Mouse (Mus musculus): ENCODE results near the gene Dvl1. TPM values are rescaled to one million over a fixed set of nuclear protein-coding genes. Genes with fewer than 3 reads are reported as not detected.

Gene Dvl1
- polyA plus RNA-seq, 1 experiment from 2014 or later, result 6.5 TPM

DNA sequence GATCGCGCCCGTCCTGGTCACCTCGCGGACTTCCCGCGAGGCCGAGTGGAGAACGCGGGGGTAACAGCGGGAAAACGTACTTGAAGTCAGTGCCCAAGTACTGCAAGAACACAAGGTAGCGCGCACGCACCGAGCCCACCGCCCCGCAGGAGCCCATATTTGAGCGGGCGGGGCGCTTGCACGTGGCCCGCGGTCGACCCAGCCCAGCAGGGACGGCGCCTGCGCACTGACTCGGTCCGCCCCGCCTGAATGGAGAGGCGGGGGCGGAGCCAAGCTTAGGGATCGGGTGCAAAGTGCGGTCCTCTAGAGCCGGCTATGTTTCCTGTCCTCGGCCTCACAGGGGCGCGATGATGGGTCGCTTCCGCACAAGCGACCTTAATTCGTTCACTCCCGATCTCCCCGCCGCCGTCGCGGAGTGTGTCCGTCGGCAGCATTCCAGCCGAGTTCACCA lies 44.4 kb downstream of the Dvl1 start, which contains the start of the genes Pusl1 and Acap3:
Pusl1 (minus strand) TSS at position 231 of the 451 bp plus-strand sequence.
Acap3 (plus strand) TSS at position 272 of the 451 bp plus-strand sequence.
- ATAC-seq, result peak; percentile 90
- no peak for TF ChIP-seq CTCF (IDR thresholded peaks at IDR 0.05; ENCODE audit: low read depth)

DNA sequence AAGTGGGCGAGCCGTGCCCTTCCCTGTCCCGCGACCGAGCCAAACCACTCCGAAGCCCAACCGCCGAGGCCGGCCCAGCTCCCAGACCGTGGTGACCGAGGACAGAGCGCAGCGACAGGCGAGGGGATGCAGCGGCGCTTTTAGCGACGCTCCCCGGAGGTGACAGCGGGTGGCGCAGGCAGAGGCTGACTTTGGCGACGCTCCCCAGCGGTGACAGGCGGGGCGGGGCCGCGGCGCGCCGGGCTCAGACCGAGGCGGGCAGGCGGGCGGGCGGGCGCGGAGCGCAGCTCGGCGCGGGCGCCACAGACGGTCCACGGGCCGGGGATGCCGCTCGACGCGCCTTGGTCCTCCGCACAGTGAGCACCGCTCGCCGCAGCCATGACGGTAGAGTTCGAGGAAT lies 44.8 kb downstream of the Dvl1 start:
- peak overlapping the region; percentile 73 for H3K4me3 ChIP-seq (ENCODE audit: low read depth, low read length)
- peak overlapping the region; percentile 97 for H3K27ac ChIP-seq (ENCODE audit: low read depth, low read length)
- peak; percentile 91 for ATAC-seq
- H3K36me3 ChIP-seq (ENCODE audit: control insufficient read depth, insufficient read depth), result peaks cover 37% of the 10 kb centered on the region
- peak overlapping the region; percentile 99 for H3K4me2 ChIP-seq (replicated peaks; ENCODE audit: low read depth)
- no peaks in the 10 kb centered on the region for H3K27me3 ChIP-seq (replicated peaks; ENCODE audit: control insufficient read depth, insufficient read depth, low read length)
- H3K9me3 ChIP-seq (ENCODE audit: control insufficient read depth), result no peaks in the 10 kb centered on the region
- peak overlapping the region; percentile 76 for H3K9ac ChIP-seq (ENCODE audit: low read depth, low read length)
- H3K4me1 ChIP-seq (replicated peaks; ENCODE audit: control insufficient read depth, insufficient read depth, low read length), result peaks cover 7% of the 10 kb centered on the region; the same call in 1 of the 2 replicates
- TF ChIP-seq CTCF (IDR thresholded peaks at IDR 0.05; ENCODE audit: low read depth), result peak; percentile 61
- under 1% methylated on average over 54 of the region's 56 CpGs for WGBS

More for the DNA sequence above, 44.4 kb downstream of the Dvl1 start, which contains the start of the genes Pusl1 and Acap3:
- 0% methylated on average over 52 of the region's 52 CpGs for WGBS
- Histone ChIP-seq H3K36me3 (ENCODE audit: control insufficient read depth, insufficient read depth) (peaks cover 37% of the 10 kb centered on the region), H3K27ac (ENCODE audit: low read depth, low read length) (peak within 1 kb of the TSS; percentile 97), H3K9ac (ENCODE audit: low read depth, low read length) (peak within 1 kb of the TSS; percentile 76), H3K4me3 (ENCODE audit: low read depth, low read length) (peak within 1 kb of the TSS; percentile 73), H3K4me2 (replicated peaks; ENCODE audit: low read depth) (peak within 1 kb of the TSS; percentile 99), H3K27me3 (replicated peaks; ENCODE audit: control insufficient read depth, insufficient read depth, low read length) (no peaks in the 10 kb centered on the region), H3K4me1 (replicated peaks; ENCODE audit: control insufficient read depth, insufficient read depth, low read length) (peaks cover 7% of the 10 kb centered on the region; the same call in 1 of the 2 replicates), H3K9me3 (ENCODE audit: control insufficient read depth) (no peaks in the 10 kb centered on the region)

DNA sequence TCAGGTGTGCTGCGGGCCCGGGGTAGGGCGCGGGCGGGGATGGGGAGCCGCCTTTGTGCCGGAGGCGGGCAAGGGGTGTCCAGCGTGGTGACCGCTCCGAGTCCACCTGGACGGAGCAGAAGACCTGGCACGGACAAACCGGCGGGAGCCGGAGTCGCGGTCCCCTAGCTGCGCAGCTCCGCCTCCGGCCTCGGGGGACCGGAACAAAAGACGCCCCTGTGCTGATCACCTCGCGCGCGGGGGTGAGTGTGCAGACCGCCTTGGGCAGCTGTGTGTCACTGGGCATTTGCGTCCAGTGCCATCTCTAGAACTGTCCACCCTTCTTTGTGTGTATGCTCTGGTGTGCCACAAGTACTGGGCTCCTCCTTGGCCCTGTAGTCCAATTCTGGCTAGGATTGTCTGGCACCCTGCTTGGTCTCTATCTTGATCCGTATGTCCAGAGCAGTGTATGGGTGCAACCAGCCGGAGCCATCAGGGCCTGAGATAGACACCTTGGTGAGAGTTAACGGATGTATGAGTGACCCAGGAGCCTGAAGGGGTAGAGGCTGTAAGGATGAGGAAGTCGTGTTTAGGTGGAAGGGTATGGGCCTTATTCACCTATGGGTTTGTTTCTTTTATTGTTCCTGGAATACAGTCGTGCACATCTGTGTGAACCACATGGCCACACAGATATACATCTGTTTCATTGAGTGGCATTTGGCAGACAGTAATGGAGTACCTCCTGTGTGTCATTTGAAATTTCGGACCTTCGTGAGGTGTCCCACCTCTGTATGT lies 45.4 kb downstream of the Dvl1 start:
- peaks cover 34% of the 10 kb centered on the region for H3K36me3 ChIP-seq (ENCODE audit: control insufficient read depth, insufficient read depth)
- H3K27ac ChIP-seq (ENCODE audit: low read depth, low read length), result peak overlapping the region; percentile 97; the same call in 1 of the 2 replicates
- H3K9me3 ChIP-seq (ENCODE audit: control insufficient read depth), result no peaks in the 10 kb centered on the region
- peaks cover 7% of the 10 kb centered on the region; the same call in 1 of the 2 replicates for H3K4me1 ChIP-seq (replicated peaks; ENCODE audit: control insufficient read depth, insufficient read depth, low read length)
- H3K4me2 ChIP-seq (replicated peaks; ENCODE audit: low read depth), result peak overlapping the region; percentile 99
- no peak for TF ChIP-seq CTCF (IDR thresholded peaks at IDR 0.05; ENCODE audit: low read depth)
- ATAC-seq, result peak; percentile 7; the same call in 1 of the 2 replicates
- 7% methylated on average over 37 of the region's 37 CpGs for WGBS
- no peaks in the 10 kb centered on the region for H3K27me3 ChIP-seq (replicated peaks; ENCODE audit: control insufficient read depth, insufficient read depth, low read length)
- peak overlapping the region; percentile 76 for H3K9ac ChIP-seq (ENCODE audit: low read depth, low read length)
- H3K4me3 ChIP-seq (ENCODE audit: low read depth, low read length), result peak overlapping the region; percentile 73

DNA sequence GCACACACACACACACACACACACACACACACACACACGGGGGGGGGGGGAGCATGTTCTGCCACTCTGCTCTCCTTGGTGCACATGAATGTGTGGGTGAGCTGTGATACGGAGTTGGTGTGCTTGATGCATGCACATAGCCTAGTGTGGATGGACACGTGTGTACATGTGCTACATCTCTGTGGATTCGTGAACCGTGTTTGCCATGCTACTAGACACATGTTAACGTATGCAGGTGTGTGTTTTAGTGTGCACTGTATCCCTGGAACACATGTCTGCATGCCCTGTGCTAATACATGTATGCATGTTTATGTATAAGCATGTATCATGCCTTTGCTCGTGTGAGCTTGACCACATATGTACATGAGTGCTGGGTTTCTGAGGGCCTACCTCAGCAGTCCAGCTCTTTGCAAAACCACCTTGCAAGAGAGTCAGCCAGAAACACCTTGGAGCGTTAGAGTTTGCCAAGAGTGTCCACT lies 46.0 kb downstream of the Dvl1 start:
- ATAC-seq, result no peak
- Histone ChIP-seq H3K4me3 (ENCODE audit: low read depth, low read length) (0 out of 2 replicates have a peak overlapping the region, but pooled peaks have one; percentile 73), H3K27ac (ENCODE audit: low read depth, low read length) (no peak overlapping the region), H3K9ac (ENCODE audit: low read depth, low read length) (no peak overlapping the region), H3K4me2 (replicated peaks; ENCODE audit: low read depth) (peak overlapping the region; percentile 99), H3K9me3 (ENCODE audit: control insufficient read depth) (no peaks in the 10 kb centered on the region), H3K4me1 (replicated peaks; ENCODE audit: control insufficient read depth, insufficient read depth, low read length) (peaks cover 7% of the 10 kb centered on the region; the same call in 1 of the 2 replicates), H3K27me3 (replicated peaks; ENCODE audit: control insufficient read depth, insufficient read depth, low read length) (no peaks in the 10 kb centered on the region), H3K36me3 (ENCODE audit: control insufficient read depth, insufficient read depth) (peaks cover 30% of the 10 kb centered on the region)
- TF ChIP-seq CTCF (IDR thresholded peaks at IDR 0.05; ENCODE audit: low read depth), result no peak
- WGBS, result 78% methylated on average over 8 of the region's 8 CpGs

DNA sequence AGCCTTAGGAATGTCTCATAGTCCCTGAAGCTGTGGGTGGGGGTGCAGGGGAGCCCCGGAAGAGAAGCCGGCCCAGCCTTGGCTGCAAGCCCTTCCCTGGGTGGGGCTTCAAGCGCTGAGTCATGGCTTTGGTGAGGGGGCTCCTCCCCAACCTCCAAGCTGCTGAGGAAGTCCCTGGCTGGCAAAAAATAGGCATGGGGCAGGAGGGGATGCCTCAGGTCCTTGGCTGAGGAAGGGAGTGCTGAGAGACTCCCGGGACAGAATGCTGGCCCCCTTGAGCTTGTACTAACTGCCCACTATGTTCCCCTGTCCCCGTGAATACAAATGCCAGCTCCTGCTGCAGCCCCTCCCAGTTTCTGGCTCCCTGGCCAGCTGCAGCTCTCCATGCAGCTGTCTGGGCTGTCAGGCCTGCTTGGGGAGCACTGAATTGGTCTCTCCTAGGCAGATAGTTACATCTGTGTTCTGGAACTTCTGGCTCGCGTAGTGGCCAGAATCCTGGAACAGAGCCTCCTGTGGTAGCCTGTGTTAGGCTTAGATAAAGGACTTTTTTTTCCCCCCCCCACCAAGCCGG lies 47.2 kb downstream of the Dvl1 start:
- peaks cover 7% of the 10 kb centered on the region; the same call in 1 of the 2 replicates for H3K4me1 ChIP-seq (replicated peaks; ENCODE audit: control insufficient read depth, insufficient read depth, low read length)
- no peak overlapping the region for H3K4me3 ChIP-seq (ENCODE audit: low read depth, low read length)
- ATAC-seq, result no peak
- H3K27ac ChIP-seq (ENCODE audit: low read depth, low read length), result no peak overlapping the region
- H3K9ac ChIP-seq (ENCODE audit: low read depth, low read length), result no peak overlapping the region
- H3K9me3 ChIP-seq (ENCODE audit: control insufficient read depth), result no peaks in the 10 kb centered on the region
- peak; percentile 17; the same call in 1 of the 2 replicates for TF ChIP-seq CTCF (IDR thresholded peaks at IDR 0.05; ENCODE audit: low read depth)
- H3K4me2 ChIP-seq (replicated peaks; ENCODE audit: low read depth), result peak overlapping the region; percentile 40
- WGBS, result 27% methylated on average over 8 of the region's 8 CpGs
- H3K27me3 ChIP-seq (replicated peaks; ENCODE audit: control insufficient read depth, insufficient read depth, low read length), result no peaks in the 10 kb centered on the region
- H3K36me3 ChIP-seq (ENCODE audit: control insufficient read depth, insufficient read depth), result peaks cover 28% of the 10 kb centered on the region

DNA sequence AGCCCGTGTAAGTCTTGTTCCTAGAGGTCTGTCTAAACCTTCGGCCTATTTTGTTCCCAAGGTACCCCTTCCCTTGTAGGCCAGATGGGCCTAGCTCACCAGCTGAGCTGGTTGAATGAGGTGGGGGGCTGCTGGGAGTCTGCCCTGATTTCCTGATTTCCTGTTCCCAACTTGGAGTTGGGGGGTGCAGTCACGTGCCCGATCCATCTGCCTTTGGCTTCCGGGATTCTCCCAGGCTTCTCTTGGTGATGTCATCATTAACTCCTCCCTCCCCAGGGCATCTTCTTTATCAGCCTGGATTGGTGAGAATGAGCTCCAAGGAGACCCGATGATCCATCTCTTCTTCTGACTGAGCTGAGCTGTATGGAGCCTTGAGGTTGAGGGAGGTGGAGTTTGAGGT lies 48.0 kb downstream of the Dvl1 start:
- H3K9ac ChIP-seq (ENCODE audit: low read depth, low read length), result no peak overlapping the region; the same call in 1 of the 2 replicates
- H3K27me3 ChIP-seq (replicated peaks; ENCODE audit: control insufficient read depth, insufficient read depth, low read length), result no peaks in the 10 kb centered on the region
- H3K4me2 ChIP-seq (replicated peaks; ENCODE audit: low read depth), result peak overlapping the region; percentile 40
- ATAC-seq, result no peak
- no peak overlapping the region for H3K27ac ChIP-seq (ENCODE audit: low read depth, low read length)
- no peaks in the 10 kb centered on the region for H3K9me3 ChIP-seq (ENCODE audit: control insufficient read depth)
- peaks cover 7% of the 10 kb centered on the region; the same call in 1 of the 2 replicates for H3K4me1 ChIP-seq (replicated peaks; ENCODE audit: control insufficient read depth, insufficient read depth, low read length)
- H3K4me3 ChIP-seq (ENCODE audit: low read depth, low read length), result 0 out of 2 replicates have a peak overlapping the region, but pooled peaks have one; percentile 11
- peaks cover 31% of the 10 kb centered on the region for H3K36me3 ChIP-seq (ENCODE audit: control insufficient read depth, insufficient read depth)
- 41% methylated on average over 6 of the region's 6 CpGs for WGBS
- no peak for TF ChIP-seq CTCF (IDR thresholded peaks at IDR 0.05; ENCODE audit: low read depth)

Data from intestine, postnatal 0 days (tissue).